Mouse (Mus musculus): ENCODE data around the gene Cpox.

GRCm38 (mm10) chr16:58671212-58671985 lies 1.3 kb downstream of the Cpox start:
- TF ChIP-seq MAFK (IDR thresholded peaks at IDR 0.05; ENCODE audit: insufficient read depth, low read depth, low read length) = no peak
- no peak for TF ChIP-seq ZNF384 (IDR thresholded peaks at IDR 0.05; ENCODE audit: low read depth, low read length)
- TF ChIP-seq ZC3H11A (IDR thresholded peaks at IDR 0.05; ENCODE audit: borderline replicate concordance, low read depth, low read length) = no peak
